Mouse (Mus musculus): ENCODE results near the gene Inpp5a. TPM values are rescaled to one million over a fixed set of nuclear protein-coding genes. Genes with fewer than 3 reads are reported as not detected.

The Inpp5a gene
- polyA plus RNA-seq, 1 experiment from 2014 or later: 23.0 TPM

DNA sequence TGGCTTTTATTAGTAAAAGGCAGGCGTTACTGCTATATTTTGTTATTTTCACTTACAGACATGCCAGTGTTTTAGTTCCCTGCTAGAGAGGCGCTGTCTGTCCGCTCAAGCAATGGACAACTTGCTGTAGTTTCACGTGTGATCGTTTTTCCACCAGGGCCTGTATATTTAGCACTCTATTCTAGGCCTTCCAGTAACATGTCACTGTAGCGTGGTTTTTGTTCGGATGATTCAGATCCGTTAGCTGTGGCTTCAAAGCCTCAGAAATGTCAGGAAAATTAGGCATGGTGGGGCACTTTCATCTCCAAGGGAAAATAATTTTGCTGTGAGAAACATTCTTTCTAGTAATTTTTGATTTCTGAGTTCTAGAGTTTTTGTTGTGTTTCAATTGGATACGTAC, 2.0 kb downstream of the Inpp5a start:
- Histone ChIP-seq H3K9ac (replicated peaks; ENCODE audit: low read length) (no peak overlapping the region), H3K27ac (replicated peaks; ENCODE audit: low read depth, low read length) (no peak overlapping the region), H3K4me2 (ENCODE audit: low read length) (peak overlapping the region; percentile 81), H3K9me3 (ENCODE audit: control insufficient read depth, low read length) (no peaks in the 10 kb centered on the region), H3K4me3 (replicated peaks; ENCODE audit: low read depth, low read length) (no peak overlapping the region), H3K4me1 (ENCODE audit: control insufficient read depth, insufficient read depth, low read length) (peaks cover 21% of the 10 kb centered on the region), H3K36me3 (ENCODE audit: control insufficient read depth, insufficient read depth, low read length) (no peaks in the 10 kb centered on the region), H3K27me3 (ENCODE audit: control insufficient read depth, insufficient read depth, low read length) (no peaks in the 10 kb centered on the region)
- no peak for DNase-seq
- no peak for ATAC-seq (ENCODE audit: low FRiP score, low TSS enrichment)
- 76% methylated on average over 9 of the region's 9 CpGs for WGBS

DNA sequence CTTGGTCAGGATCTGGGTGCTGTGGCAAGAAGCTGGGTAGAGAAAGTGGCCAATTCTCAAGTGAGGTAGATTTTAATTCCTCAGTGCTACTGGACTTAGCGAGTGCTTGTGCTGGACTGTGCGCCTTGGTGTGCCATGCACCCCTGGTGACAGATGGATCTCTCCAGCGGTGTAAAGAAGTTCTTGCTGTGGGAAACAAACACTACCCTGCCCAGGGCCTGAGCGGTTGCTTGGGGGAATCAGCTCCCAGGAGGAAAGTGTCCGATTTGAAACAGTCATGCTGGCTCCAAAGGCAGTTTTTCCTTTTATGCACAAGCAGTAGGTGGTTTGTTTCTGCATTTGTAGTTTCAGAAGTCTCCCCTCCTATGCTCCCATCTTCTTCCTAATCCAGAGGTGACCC, 2.8 kb downstream of the Inpp5a start:
- 56% methylated on average over 5 of the region's 5 CpGs for WGBS
- Histone ChIP-seq H3K4me1 (ENCODE audit: control insufficient read depth, insufficient read depth, low read length) (peaks cover 21% of the 10 kb centered on the region), H3K9me3 (ENCODE audit: control insufficient read depth, low read length) (no peaks in the 10 kb centered on the region), H3K36me3 (ENCODE audit: control insufficient read depth, insufficient read depth, low read length) (no peaks in the 10 kb centered on the region), H3K4me3 (replicated peaks; ENCODE audit: low read depth, low read length) (no peak overlapping the region), H3K4me2 (ENCODE audit: low read length) (no peak overlapping the region), H3K27me3 (ENCODE audit: control insufficient read depth, insufficient read depth, low read length) (no peaks in the 10 kb centered on the region), H3K27ac (replicated peaks; ENCODE audit: low read depth, low read length) (no peak overlapping the region), H3K9ac (replicated peaks; ENCODE audit: low read length) (no peak overlapping the region)
- no peak for DNase-seq
- no peak for ATAC-seq (ENCODE audit: low FRiP score, low TSS enrichment)

DNA sequence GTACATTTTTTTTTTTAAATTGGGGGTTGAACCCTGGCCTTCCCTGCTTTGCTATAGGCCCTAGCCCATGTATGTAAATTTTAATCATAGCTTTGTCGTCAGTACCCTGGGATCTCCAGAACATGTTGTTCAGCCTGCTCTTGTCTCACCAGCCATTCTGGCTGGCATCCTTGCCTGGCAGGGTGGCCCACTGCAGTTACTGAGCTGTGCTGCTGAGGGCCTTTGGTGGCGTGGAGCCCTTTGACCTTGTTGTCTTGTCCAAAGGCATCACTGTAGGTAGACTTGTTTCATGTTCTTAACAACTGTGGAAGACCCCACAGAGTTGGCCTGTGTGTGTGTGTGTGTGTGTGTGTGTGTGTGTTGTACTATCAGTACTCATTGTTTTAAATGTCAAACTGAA, 3.2 kb downstream of the Inpp5a start:
- no peak overlapping the region for H3K4me3 ChIP-seq (replicated peaks; ENCODE audit: low read depth, low read length)
- DNase-seq (no peak), ATAC-seq (ENCODE audit: low FRiP score, low TSS enrichment) (no peak)
- WGBS: 77% methylated on average over 2 of the region's 2 CpGs
- no peaks in the 10 kb centered on the region for H3K9me3 ChIP-seq (ENCODE audit: control insufficient read depth, low read length)
- H3K4me1 ChIP-seq (ENCODE audit: control insufficient read depth, insufficient read depth, low read length): peaks cover 21% of the 10 kb centered on the region
- H3K4me2 ChIP-seq (ENCODE audit: low read length): no peak overlapping the region
- no peak overlapping the region for H3K9ac ChIP-seq (replicated peaks; ENCODE audit: low read length)
- H3K27ac ChIP-seq (replicated peaks; ENCODE audit: low read depth, low read length): no peak overlapping the region
- no peaks in the 10 kb centered on the region for H3K27me3 ChIP-seq (ENCODE audit: control insufficient read depth, insufficient read depth, low read length)
- no peaks in the 10 kb centered on the region for H3K36me3 ChIP-seq (ENCODE audit: control insufficient read depth, insufficient read depth, low read length)

DNA sequence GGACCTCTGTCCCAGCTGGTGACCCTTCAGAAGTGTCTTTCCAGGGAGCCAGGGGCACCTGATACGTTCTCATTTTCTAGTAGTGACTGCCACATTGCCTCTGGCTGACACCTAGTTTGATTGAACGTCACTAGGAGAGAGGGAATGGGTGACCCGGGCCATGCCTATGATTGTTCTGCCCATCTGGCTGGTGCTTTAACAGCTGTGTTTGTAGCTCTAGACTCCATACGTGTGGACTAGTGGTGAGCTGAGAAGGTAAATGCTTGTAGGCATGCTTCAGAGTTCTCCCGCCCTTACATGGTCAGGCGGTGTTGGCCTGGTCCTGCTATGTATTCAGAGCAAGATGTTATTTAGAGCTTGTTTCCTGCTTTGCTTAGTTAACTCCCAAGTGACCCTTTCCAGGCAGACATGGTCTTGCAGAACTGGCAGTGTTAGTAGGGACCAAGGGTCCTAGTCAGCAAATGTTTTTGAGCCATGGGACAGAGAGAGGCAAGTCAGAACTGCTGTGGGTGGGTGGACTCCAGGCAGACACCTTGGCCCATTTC, 3.9 kb downstream of the Inpp5a start:
- 83% methylated on average over 6 of the region's 6 CpGs for WGBS
- H3K4me1 ChIP-seq (ENCODE audit: control insufficient read depth, insufficient read depth, low read length): peaks cover 21% of the 10 kb centered on the region
- H3K27me3 ChIP-seq (ENCODE audit: control insufficient read depth, insufficient read depth, low read length): no peaks in the 10 kb centered on the region
- no peak overlapping the region for H3K27ac ChIP-seq (replicated peaks; ENCODE audit: low read depth, low read length)
- DNase-seq (no peak), ATAC-seq (ENCODE audit: low FRiP score, low TSS enrichment) (no peak)
- no peak overlapping the region for H3K4me2 ChIP-seq (ENCODE audit: low read length)
- no peak overlapping the region for H3K9ac ChIP-seq (replicated peaks; ENCODE audit: low read length)
- H3K36me3 ChIP-seq (ENCODE audit: control insufficient read depth, insufficient read depth, low read length): no peaks in the 10 kb centered on the region
- H3K9me3 ChIP-seq (ENCODE audit: control insufficient read depth, low read length): no peaks in the 10 kb centered on the region
- no peak overlapping the region for H3K4me3 ChIP-seq (replicated peaks; ENCODE audit: low read depth, low read length)

DNA sequence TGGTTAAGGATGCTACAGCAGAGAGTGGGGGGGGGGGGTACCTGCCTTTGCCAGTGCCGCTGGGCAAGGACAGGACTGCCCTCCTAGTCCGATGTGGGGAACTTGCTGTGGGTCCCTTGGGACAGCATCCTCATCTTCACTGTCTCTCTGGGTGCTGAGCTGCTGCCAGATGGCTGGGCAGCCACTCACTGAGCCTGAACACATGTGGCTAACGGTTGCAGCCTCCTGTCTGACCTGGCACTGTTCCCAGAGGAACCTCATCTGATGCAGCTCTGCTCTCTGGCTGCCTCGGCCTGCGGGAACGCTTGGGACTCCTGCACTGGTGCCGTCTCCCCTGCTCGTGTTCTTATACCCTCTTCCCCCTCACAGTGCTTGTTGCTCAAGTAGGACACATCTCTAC, 8.6 kb downstream of the Inpp5a start:
- Histone ChIP-seq H3K36me3 (ENCODE audit: control insufficient read depth, insufficient read depth, low read length) (no peaks in the 10 kb centered on the region), H3K4me1 (ENCODE audit: control insufficient read depth, insufficient read depth, low read length) (no peaks in the 10 kb centered on the region), H3K4me3 (replicated peaks; ENCODE audit: low read depth, low read length) (no peak overlapping the region), H3K27me3 (ENCODE audit: control insufficient read depth, insufficient read depth, low read length) (no peaks in the 10 kb centered on the region), H3K27ac (replicated peaks; ENCODE audit: low read depth, low read length) (0 out of 2 replicates have a peak overlapping the region, but pooled peaks have one; percentile 13), H3K9me3 (ENCODE audit: control insufficient read depth, low read length) (no peaks in the 10 kb centered on the region), H3K9ac (replicated peaks; ENCODE audit: low read length) (0 out of 2 replicates have a peak overlapping the region, but pooled peaks have one; percentile 9), H3K4me2 (ENCODE audit: low read length) (no peak overlapping the region)
- WGBS: 57% methylated on average over 8 of the region's 8 CpGs
- ATAC-seq (ENCODE audit: low FRiP score, low TSS enrichment) (no peak), DNase-seq (peak; percentile 63)

DNA sequence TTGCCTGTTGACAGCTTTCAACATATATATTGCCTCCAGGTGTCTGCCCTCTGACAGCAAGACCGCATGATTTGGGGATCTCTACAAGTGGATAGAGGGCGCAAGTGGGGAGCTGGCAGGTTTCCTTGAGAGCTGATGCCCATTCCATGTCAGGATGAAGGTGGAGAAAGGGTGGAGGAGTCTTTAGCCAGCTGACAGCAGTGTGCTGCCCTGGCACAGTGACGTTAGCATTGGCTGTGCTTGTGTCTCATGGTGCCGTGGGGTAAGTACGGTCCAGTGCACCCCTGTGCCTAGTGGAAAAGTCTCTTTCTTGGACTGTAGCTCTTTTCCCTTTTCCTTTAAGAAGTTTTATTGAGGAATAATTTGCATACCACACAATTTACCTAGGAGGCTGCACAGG, 9.2 kb downstream of the Inpp5a start:
- H3K27me3 ChIP-seq (ENCODE audit: control insufficient read depth, insufficient read depth, low read length): no peaks in the 10 kb centered on the region
- DNase-seq (no peak), ATAC-seq (ENCODE audit: low FRiP score, low TSS enrichment) (no peak)
- 90% methylated on average over 5 of the region's 5 CpGs for WGBS
- H3K36me3 ChIP-seq (ENCODE audit: control insufficient read depth, insufficient read depth, low read length): no peaks in the 10 kb centered on the region
- no peak overlapping the region for H3K4me2 ChIP-seq (ENCODE audit: low read length)
- H3K27ac ChIP-seq (replicated peaks; ENCODE audit: low read depth, low read length): no peak overlapping the region
- no peak overlapping the region for H3K9ac ChIP-seq (replicated peaks; ENCODE audit: low read length)
- no peaks in the 10 kb centered on the region for H3K9me3 ChIP-seq (ENCODE audit: control insufficient read depth, low read length)
- H3K4me1 ChIP-seq (ENCODE audit: control insufficient read depth, insufficient read depth, low read length): no peaks in the 10 kb centered on the region
- H3K4me3 ChIP-seq (replicated peaks; ENCODE audit: low read depth, low read length): no peak overlapping the region

DNA sequence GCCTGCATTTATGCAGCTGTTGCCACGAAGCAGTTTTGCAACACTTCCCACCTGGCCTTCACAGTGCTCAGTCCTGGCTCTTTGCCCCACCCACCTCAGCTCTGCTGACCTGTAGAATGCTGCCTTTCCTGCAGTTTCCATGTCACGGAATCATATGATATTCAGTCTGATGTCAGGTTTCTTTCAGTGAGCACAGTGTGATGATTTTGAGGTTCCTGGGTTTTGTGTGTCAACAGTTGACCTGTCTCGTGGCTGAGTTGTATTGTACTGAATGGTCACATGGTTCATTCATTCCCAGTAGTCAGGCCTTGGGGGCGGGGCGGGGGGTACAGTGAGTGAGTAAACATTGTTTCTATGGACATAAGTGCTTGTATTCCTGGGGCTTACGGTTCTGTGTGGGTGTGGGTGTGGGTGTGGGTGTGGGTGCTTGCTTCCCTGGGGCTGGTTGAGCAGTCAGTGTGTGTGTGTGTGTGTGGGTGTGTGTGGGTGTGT, 9.7 kb downstream of the Inpp5a start:
- Histone ChIP-seq H3K4me2 (ENCODE audit: low read length) (no peak overlapping the region), H3K9ac (replicated peaks; ENCODE audit: low read length) (no peak overlapping the region), H3K36me3 (ENCODE audit: control insufficient read depth, insufficient read depth, low read length) (no peaks in the 10 kb centered on the region), H3K4me3 (replicated peaks; ENCODE audit: low read depth, low read length) (no peak overlapping the region), H3K27me3 (ENCODE audit: control insufficient read depth, insufficient read depth, low read length) (no peaks in the 10 kb centered on the region), H3K27ac (replicated peaks; ENCODE audit: low read depth, low read length) (no peak overlapping the region), H3K9me3 (ENCODE audit: control insufficient read depth, low read length) (no peaks in the 10 kb centered on the region), H3K4me1 (ENCODE audit: control insufficient read depth, insufficient read depth, low read length) (no peaks in the 10 kb centered on the region)
- DNase-seq (no peak), ATAC-seq (ENCODE audit: low FRiP score, low TSS enrichment) (no peak)
- WGBS: 79% methylated on average over 6 of the region's 6 CpGs

DNA sequence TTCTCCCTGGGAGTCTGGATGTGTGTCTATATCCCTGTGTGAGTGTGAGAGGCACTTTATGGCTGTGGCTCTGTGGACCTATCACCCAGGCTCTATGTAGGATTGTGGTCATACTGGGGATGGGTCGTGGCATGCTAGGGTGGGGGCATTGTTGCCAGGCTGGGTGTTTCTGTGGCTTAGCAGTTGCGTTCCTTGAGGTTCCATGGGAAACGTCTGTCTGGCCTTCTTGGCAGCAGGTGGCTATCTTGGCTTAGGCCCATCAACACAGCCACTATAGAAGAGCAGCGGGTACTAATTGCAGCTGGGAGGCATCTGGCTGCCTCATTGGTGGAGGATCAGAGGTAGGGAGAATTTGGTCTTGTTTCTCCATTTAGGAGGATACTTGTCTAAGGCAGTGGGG, 10.7 kb downstream of the Inpp5a start:
- Histone ChIP-seq H3K4me1 (ENCODE audit: control insufficient read depth, insufficient read depth, low read length) (no peaks in the 10 kb centered on the region), H3K4me3 (replicated peaks; ENCODE audit: low read depth, low read length) (no peak overlapping the region), H3K27me3 (ENCODE audit: control insufficient read depth, insufficient read depth, low read length) (no peaks in the 10 kb centered on the region), H3K9ac (replicated peaks; ENCODE audit: low read length) (no peak overlapping the region), H3K36me3 (ENCODE audit: control insufficient read depth, insufficient read depth, low read length) (no peaks in the 10 kb centered on the region), H3K9me3 (ENCODE audit: control insufficient read depth, low read length) (no peaks in the 10 kb centered on the region), H3K4me2 (ENCODE audit: low read length) (no peak overlapping the region), H3K27ac (replicated peaks; ENCODE audit: low read depth, low read length) (no peak overlapping the region)
- ATAC-seq (ENCODE audit: low FRiP score, low TSS enrichment): no peak
- DNase-seq: no peak
- WGBS: 79% methylated on average over 4 of the region's 4 CpGs

DNA sequence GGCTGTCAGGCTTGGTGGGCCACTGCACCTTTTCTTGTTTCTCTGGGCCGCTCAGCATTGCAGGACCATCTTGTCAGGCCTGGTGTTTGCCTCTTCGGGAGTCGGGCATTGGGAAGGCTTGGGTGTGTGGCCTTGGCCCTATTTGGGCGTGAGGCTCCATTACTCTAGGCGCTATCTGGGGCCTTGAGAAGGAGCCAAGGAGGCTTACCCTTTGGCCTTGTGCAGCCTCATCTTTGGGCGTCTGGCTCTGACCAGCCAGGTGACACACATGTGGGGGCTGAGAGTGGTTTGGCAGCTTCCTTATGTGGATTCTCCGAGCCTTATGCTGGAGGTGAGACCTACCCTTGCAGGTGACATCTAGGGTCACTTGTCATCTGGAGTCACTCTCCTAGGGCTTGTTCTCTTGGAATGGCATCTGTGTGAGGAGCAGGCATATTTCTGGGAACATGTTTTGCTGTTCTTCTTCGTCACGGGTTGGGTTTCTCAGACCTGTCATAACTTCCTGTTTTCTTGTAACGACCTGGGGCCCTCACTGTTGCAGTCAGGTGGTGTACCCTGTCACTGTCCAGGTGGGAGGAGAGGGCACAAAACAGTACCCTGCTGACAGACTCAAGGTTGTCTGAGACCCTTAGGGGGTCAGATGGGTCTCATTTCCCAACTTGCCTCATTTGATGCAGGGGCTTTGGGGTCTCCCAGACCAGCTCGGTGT, 11.2 kb downstream of the Inpp5a start:
- Histone ChIP-seq H3K4me1 (ENCODE audit: control insufficient read depth, insufficient read depth, low read length) (no peaks in the 10 kb centered on the region), H3K9me3 (ENCODE audit: control insufficient read depth, low read length) (no peaks in the 10 kb centered on the region), H3K27ac (replicated peaks; ENCODE audit: low read depth, low read length) (no peak overlapping the region), H3K4me2 (ENCODE audit: low read length) (no peak overlapping the region), H3K4me3 (replicated peaks; ENCODE audit: low read depth, low read length) (no peak overlapping the region), H3K27me3 (ENCODE audit: control insufficient read depth, insufficient read depth, low read length) (no peaks in the 10 kb centered on the region), H3K9ac (replicated peaks; ENCODE audit: low read length) (no peak overlapping the region), H3K36me3 (ENCODE audit: control insufficient read depth, insufficient read depth, low read length) (no peaks in the 10 kb centered on the region)
- DNase-seq (no peak), ATAC-seq (ENCODE audit: low FRiP score, low TSS enrichment) (no peak)
- WGBS: 95% methylated on average over 11 of the region's 11 CpGs
